Mouse (Mus musculus) kidney, adult 2 months (tissue): ENCODE results near the gene Angptl8. TPM values are rescaled to one million over a fixed set of nuclear protein-coding genes. Genes with fewer than 3 reads are reported as not detected.

Source experiments
- DNase-seq: peaks from one replicate; pipeline ENCODE4 v3.0.0; 2021
- H3K27ac ChIP-seq: fragments of 200-500 bp; 2 replicates; pipeline ENCODE4 v1.5.1; 2012; ENCODE audit warnings: low read depth, low read length, control low read depth, inconsistent platforms; ENCODE audit not compliant: insufficient read depth
- H3K27me3 ChIP-seq: fragments of 200-500 bp; replicated peaks from 2 replicates; pipeline ENCODE4 v1.6.1; 2012; ENCODE audit warnings: mild to moderate bottlenecking, moderate library complexity, low read length, inconsistent platforms; ENCODE audit not compliant: control insufficient read depth, insufficient read depth
- H3K36me3 ChIP-seq: fragments of 200-500 bp; 2 replicates; pipeline ENCODE4 v1.6.1; 2012; ENCODE audit warnings: mild to moderate bottlenecking, moderate library complexity, low read length, inconsistent platforms; ENCODE audit not compliant: control insufficient read depth, insufficient read depth
- H3K4me1 ChIP-seq: fragments of 200-500 bp; 2 replicates; pipeline ENCODE4 v1.6.1; 2011; ENCODE audit warnings: low read length; ENCODE audit not compliant: control insufficient read depth, insufficient read depth
- H3K4me3 ChIP-seq: fragments of 200-500 bp; 2 replicates; pipeline ENCODE4 v1.5.1; 2011; ENCODE audit warnings: mild to moderate bottlenecking, low read depth, low read length, control low read depth; ENCODE audit not compliant: insufficient read depth
- CTCF ChIP-seq: fragments of 200-500 bp; conservative IDR thresholded peaks from 2 replicates; pipeline ENCODE4 v1.5.1; 2011; ENCODE audit warnings: low read depth, mild to moderate bottlenecking, control low read depth, low read length, moderate library complexity, mixed read lengths; ENCODE audit not compliant: insufficient read depth, insufficient read length
- POLR2A ChIP-seq: fragments of 200-500 bp; IDR thresholded peaks from one replicate; pipeline ENCODE4 v1.6.1; 2011; ENCODE audit warnings: low read depth, low read length, control low read depth
- WGBS: fragments of 180-500 bp; shearing (Covaris S2); methylation state at CpG from one replicate; pipeline ENCODE4 v1.1.7; 2018; 5-methylcytosine and 5-hydroxymethylcytosine counted together
- polyA plus RNA-seq: library from polyadenylated mRNA; depleted of rRNA; stranded (reverse); fragments of >200 nt; gene quantifications from 2 replicates; pipeline ENCODE4 v1.2.3, GENCODE M21; 2012

The Angptl8 gene
- polyA plus RNA-seq, 1 experiment, result 11.9 TPM

DNA sequence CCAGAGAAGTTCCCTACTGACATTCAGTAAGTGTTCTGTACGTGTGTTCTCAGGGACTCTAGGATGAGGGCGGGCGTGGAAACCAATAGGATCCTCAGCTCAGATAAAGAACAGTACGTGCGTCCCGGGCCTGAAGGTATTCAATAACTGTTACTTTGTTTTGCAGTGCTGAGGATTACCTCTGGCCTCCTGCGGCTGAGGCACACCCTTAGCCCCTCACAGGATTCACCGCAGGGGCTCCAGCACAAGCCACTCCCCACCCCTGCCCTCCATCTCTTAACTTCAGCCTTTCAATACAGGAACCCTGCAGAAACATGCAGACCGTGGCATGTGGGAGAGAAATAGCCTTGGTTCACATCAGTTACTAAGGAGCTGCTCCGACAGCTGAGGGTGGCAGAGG is 12.6 kb downstream of the Angptl8 start:
- Histone ChIP-seq H3K4me1 (no peaks in the 10 kb centered on the region), H3K36me3 (no peaks in the 10 kb centered on the region; the same call in 1 of the 2 replicates), H3K27me3 (no peaks in the 10 kb centered on the region), H3K4me3 (no peak overlapping the region), H3K27ac (peak overlapping the region; percentile 72)
- TF ChIP-seq CTCF, result no peak
- no peak for TF ChIP-seq POLR2A
- DNase-seq, result no peak
- 60% methylated on average over 10 of the region's 10 CpGs for WGBS

DNA sequence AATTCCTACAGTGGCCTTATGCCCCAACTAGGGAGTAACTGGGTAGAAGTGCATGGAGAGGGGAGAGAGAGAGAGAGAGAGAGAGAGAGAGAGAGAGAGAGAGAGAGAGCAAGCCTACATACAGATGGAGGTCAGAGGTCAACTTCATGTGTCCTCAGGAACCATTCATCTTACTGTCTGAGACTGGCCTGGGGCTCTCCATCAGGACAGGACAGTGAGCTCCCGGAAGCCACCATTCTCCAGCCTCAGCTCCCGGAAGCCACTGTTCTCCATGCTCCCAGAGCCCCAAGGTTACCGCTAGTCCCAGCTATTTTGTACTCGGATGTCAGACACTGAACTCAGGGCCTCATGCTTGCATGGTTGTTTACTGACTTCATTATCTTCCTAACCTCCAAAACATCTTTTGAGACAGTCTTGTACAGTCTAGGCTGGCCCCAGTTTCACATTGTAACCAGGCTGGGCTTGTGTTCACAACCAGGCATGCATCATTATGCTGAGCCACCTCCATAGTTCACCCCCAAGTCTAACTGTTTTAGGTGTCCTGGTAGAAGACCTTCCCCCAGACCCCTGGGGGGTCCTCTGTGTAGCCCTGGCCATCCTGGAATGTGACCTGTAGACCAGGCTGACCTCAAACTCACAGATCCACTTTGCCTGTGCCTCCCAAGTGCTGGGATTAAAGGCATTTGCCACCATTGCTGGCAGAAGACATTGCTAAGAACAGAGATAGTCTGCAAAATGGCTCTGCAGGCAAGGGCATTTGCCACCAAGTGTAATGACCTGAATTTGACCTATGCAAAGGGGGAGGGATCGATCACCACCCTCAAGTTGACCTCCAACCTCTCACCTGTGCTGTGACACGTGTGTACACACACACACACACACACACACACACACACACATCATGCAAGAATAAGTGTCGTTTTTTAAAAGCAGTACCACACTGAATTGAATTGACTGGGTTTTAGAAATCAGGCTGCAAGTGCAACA is 14.7 kb downstream of the Angptl8 start:
- DNase-seq, result peak; percentile 52
- peak overlapping the region; percentile 59 for H3K27ac ChIP-seq
- no peaks in the 10 kb centered on the region for H3K27me3 ChIP-seq
- WGBS, result 64% methylated on average over 7 of the region's 7 CpGs
- H3K36me3 ChIP-seq, result no peaks in the 10 kb centered on the region
- no peak overlapping the region for H3K4me3 ChIP-seq
- no peaks in the 10 kb centered on the region for H3K4me1 ChIP-seq
- no peak for TF ChIP-seq POLR2A
- TF ChIP-seq CTCF, result no peak

GRCm38 (mm10) chr9:21851084-21851483 is 15.8 kb downstream of the Angptl8 start:
- no peaks in the 10 kb centered on the region for H3K4me1 ChIP-seq
- peak overlapping the region; percentile 83; the same call in 1 of the 2 replicates for H3K4me3 ChIP-seq
- no peaks in the 10 kb centered on the region for H3K36me3 ChIP-seq
- 57% methylated on average over 3 of the region's 3 CpGs for WGBS
- DNase-seq, result peak; percentile 47
- H3K27me3 ChIP-seq, result no peaks in the 10 kb centered on the region
- peak overlapping the region; percentile 59 for H3K27ac ChIP-seq
- TF ChIP-seq CTCF (no peak), POLR2A (no peak)

DNA sequence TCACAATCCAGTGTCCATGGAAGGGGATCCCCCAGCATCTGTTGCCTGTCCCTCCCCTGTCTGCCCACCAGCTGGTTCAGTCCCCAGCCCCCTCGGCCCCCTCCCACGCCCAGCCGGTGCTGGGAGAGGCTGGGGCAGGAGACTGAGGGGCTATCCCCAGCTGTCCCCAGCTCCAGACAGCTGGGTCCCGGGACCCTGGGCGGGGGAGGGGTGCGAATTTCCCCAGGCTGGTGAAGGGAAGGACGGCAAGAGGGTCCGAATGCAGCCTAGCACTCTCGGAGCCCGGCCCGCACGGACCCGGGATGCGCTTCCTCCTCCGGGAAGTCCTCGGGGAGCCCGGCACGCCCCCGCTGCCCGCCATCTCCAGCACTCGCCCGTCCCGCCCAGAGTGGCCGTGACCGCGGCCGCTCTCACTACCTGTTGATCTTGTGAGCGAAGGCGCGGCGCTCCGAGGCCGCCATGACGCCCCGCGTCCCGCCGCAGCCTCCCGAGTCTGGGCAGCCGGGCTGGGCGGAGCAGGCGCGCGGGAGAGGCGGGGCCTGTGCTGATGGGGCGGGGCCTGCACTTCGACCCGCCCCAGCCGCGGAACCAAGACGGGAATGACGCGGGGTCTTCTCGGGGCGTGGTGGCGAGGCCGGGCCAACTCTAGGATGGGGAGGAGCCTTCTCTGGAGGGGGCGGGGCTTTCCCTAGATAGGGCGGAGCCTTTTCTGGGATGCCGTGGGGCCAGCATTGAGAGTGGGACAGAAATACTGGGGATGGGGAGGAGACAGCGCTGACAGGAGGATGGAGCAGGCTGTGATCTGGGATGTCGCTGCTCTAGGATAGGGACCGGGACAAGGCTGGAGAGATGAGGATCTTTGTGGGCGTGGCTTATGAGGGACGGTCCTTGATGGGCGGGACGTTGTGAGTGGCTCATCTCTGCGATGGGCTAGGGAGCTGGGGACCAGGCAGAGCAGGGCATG is 17.1 kb downstream of the Angptl8 start, which contains the start of gene Dock6:
TSS of gene Dock6 (minus strand) at position 508 of the 964 bp plus-strand sequence.
- Histone ChIP-seq H3K27ac (peak within 1 kb of the TSS; percentile 64), H3K4me1 (no peaks in the 10 kb centered on the region), H3K36me3 (no peaks in the 10 kb centered on the region), H3K27me3 (no peaks in the 10 kb centered on the region), H3K4me3 (peak within 1 kb of the TSS; percentile 83)
- 1% methylated on average over 68 of the region's 68 CpGs for WGBS
- TF ChIP-seq POLR2A (peak; percentile 54), CTCF (no peak)
- DNase-seq, result peak; percentile 92

- DNase-seq, result no peak
- Histone ChIP-seq H3K27me3 (no peaks in the 10 kb centered on the region), H3K4me3 (no peak overlapping the region), H3K4me1 (no peaks in the 10 kb centered on the region), H3K36me3 (no peaks in the 10 kb centered on the region), H3K27ac (no peak overlapping the region)
- WGBS, result 69% methylated on average over 5 of the region's 5 CpGs
- TF ChIP-seq POLR2A (no peak), CTCF (no peak)
Observed at GRCm38 (mm10) chr9:21853961-21854360, 18.7 kb downstream of the Angptl8 start.

DNA sequence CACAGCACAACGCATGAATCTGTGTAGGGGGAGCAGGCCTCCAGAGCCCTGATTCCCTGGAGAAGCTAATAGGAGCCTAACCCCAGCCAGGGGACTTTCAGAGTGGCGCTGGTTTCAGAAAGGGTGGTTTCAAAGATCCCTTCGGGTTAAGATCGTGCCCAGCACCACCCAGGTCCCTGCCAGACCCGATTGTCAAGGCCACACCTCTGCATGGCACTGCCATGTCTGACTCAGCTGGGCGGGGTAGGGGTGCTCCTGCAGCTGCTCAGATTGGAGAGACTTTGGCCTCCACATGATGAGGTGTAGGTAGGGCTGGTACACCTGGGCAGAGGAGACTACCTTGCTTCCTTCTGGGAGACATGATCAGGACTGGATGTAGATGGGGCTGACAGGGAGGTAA is 19.6 kb downstream of the Angptl8 start:
- Histone ChIP-seq H3K36me3 (no peaks in the 10 kb centered on the region), H3K4me1 (no peaks in the 10 kb centered on the region), H3K27ac (no peak overlapping the region), H3K27me3 (no peaks in the 10 kb centered on the region), H3K4me3 (no peak overlapping the region)
- 90% methylated on average over 6 of the region's 6 CpGs for whole genome bisulfite sequencing
- no peak for TF ChIP-seq CTCF
- TF ChIP-seq POLR2A, result no peak
- no peak for DNase-seq
